9 mouse cellular contexts compared by ENCODE assay signal in the genomic region with DNA sequence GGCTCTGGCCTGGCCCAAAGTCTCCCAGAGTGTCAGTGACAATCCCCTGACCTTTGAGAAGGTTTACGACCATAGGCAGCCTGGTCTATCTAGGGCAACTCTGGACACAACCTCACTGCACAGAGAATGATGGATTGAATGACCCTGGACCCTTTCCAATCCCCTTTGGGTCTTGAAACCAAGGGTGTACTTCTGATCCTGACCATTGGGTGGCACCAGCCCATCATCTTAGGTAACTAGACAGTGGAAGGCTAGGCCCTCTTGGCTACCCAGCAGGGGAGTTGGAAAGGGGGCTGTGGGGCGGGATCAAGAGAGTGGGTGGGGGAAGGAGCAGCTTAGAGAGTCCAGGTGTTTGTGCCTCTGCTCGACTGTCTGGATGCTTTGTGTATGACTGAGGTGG.
DNase-seq lines count a peak whose midpoint lies in the region; ATAC-seq lines count a peak whose summit lies in the region.
"Had no signal": no experiment of that assay in that cellular context is flagged by ENCODE, and none has a peak within 500 bp of the region (broad histone marks: within the 10 kb centered on the region; RNA-seq: fewer than 3 reads in every experiment).

No protein-coding gene starts in this region.

- H3K36me3 ChIP-seq in hindbrain, embryonic 13.5 days: no peaks in the 10 kb centered on the region
- H3K36me3 ChIP-seq: liver, embryonic 13.5 days had no signal

- 0 out of 2 replicates have a peak, but pooled peaks cover 4% of the 10 kb centered on the region for H3K4me1 ChIP-seq in hindbrain, embryonic 13.5 days (replicated peaks)
- H3K4me1 ChIP-seq: liver, embryonic 13.5 days had no signal

- H3K9ac ChIP-seq in hindbrain, embryonic 13.5 days: no peak overlapping the region
- H3K9ac ChIP-seq: liver, embryonic 13.5 days had no signal

- H3K4me2 ChIP-seq in hindbrain, embryonic 13.5 days: no peak overlapping the region
- H3K4me2 ChIP-seq: liver, embryonic 13.5 days had no signal

- peaks cover 12% of the 10 kb centered on the region for H3K27me3 ChIP-seq in hindbrain, embryonic 13.5 days
- H3K27me3 ChIP-seq: liver, embryonic 13.5 days had no signal

- no peaks in the 10 kb centered on the region for H3K9me3 ChIP-seq in hindbrain, embryonic 13.5 days

- ATAC-seq in hindbrain, embryonic 13.5 days (ENCODE audit: low FRiP score): peak; percentile 66; the same call in 1 of the 2 replicates

- no peak overlapping the region for H3K4me3 ChIP-seq in hindbrain, embryonic 13.5 days
- H3K4me3 ChIP-seq: liver, embryonic 13.5 days had no signal

- peak; percentile 47 for DNase-seq in WW6 (ENCODE audit: low read depth, low spot score)
- peak; percentile 8 for DNase-seq in cerebellum, adult 9-10 months
- peak; percentile 28 to 53 for DNase-seq in frontal cortex, postnatal 10 days (ENCODE audit: low spot score in 2 of 2)
- DNase-seq in layer of hippocampus, postnatal 10 days (ENCODE audit: low spot score in 2 of 2): peak; percentile 83 to 86
- peak; percentile 38 for DNase-seq in lung, postnatal 25 days (ENCODE audit: low spot score)
- peak; percentile 14 to 21 for DNase-seq in right cerebral cortex, postnatal 36 days (ENCODE audit: low spot score in 2 of 2)
- peak; percentile 31 for DNase-seq in yolk sac, embryonic 10.5 days (ENCODE audit: low spot score)
- DNase-seq: liver, embryonic 13.5 days had no signal

- 8% methylated on average over 3 of the region's 3 CpGs for WGBS in hindbrain, embryonic 13.5 days

- H3K27ac ChIP-seq in hindbrain, embryonic 13.5 days: no peak overlapping the region
- H3K27ac ChIP-seq: liver, embryonic 13.5 days had no signal

Comparison
In these comparisons a context has a peak if more than half of its experiments do, and no peak if none do; other contexts are left out.
1. DNase-seq: peak in every context shown above with its lines; median percentile 84 in layer of hippocampus, postnatal 10 days; 47 in WW6; 40 in frontal cortex, postnatal 10 days; 38 in lung, postnatal 25 days; 31 in yolk sac, embryonic 10.5 days; 18 in right cerebral cortex, postnatal 36 days; 8 in cerebellum, adult 9-10 months.